Mouse (Mus musculus): ENCODE data around the gene Slc22a8.

The Slc22a8 gene

DNA sequence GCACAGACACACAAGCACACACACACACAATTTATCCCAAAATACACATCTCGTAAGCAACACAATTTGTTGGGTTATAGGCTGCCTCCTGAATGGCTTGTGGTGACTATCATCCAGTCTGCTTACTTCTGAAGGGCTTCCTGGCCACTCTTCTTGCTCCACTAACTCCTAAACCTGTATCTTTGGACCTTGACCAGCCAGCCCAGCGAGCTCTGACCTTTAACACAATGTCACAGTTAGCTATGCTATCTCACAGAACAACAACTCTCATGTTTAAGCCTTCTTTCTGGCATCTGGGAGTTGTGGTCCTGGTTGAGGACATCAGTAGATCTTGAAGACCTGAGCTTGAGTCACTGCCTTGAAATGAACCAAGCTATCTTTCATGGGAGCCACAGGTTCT, 8.2 kb downstream of the Slc22a8 start:
- DNase-seq (ENCODE audit: low spot score) = no peak

DNA sequence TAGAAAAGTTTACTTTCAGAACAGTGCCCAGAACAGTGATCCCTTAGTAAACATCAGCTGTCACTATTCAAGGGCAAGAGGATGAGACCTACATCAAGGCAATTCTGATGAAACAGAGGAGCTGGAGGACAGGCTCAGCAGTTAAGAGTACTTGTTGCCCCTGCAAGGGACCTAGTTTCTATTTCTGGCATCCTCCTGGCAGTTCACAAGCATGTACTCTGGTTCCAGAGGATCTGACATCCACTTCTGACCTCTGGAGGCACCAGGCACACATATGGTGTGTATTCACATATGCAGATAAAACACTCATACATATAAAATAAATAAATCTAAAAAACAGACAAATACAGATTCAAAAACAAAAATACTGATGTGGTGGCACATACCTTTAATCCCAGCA, 10.9 kb downstream of the Slc22a8 start:
- no peak for DNase-seq (ENCODE audit: low spot score)

DNA sequence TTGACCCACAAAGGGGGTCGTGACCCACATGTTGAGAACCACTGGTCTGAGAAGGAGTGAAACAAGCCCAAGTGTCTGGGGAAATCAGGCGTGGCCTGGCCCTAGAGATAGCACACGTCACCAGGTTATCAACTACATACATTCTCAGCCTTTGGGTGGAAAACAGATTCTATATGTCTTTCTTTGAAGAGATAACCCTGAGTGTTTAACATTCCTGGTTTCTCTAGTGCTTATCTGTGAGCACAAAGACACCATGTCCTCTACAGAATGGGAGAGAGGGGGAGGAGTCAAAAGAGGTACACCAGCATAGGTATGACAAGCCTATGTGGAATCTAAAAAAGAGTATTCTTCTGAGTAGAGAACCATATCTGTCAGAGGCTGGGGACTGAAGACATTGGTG, 11.9 kb downstream of the Slc22a8 start:
- no peak for DNase-seq (ENCODE audit: low spot score)

DNA sequence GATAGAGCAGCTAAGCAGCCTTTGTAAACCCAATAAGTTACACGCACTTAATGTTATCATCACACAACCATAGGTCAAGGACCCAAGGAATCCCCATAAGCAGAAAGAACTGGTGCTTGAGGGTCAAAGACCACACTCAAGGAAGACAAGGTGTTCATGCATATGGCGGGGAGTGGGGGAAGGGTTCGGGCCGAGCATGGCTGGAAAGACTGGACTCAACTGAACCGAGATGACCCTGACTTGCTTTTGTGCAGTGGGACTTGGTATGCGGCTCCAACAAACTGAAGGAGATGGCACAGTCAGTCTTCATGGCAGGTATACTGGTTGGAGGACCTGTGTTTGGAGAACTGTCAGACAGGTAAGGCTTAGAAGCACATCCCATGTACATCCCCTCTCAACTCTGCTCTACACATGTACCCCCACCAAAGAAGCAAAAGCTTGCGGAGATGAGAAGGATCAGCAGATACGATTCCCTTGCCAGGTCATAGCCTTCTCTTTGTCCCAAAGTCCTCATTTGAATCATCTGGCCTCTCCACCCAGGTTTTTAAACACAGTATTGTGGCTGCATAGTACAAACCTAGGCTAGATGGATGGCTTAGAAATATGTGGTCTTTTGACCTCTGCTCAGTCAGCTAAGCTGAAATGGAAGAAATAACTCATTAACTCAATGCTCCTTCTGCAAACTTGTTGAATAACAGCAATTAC, 13.6 kb downstream of the Slc22a8 start:
- DNase-seq (ENCODE audit: low spot score) = no peak

DNA sequence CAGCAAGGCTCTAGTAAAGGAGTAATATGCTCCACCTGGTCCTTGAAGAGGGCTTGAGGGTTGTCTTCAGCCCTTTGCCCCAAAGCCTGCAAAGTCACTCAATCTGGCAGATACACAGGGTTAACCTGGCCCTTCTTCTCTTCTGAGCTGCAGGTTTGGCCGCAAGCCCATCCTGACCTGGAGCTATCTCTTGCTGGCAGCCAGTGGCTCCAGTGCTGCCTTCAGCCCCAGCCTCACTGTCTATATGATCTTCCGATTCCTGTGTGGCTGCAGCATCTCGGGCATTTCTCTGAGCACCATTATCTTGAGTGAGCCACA, 14.1 kb downstream of the Slc22a8 start:
- no peak for DNase-seq (ENCODE audit: low spot score)

DNA sequence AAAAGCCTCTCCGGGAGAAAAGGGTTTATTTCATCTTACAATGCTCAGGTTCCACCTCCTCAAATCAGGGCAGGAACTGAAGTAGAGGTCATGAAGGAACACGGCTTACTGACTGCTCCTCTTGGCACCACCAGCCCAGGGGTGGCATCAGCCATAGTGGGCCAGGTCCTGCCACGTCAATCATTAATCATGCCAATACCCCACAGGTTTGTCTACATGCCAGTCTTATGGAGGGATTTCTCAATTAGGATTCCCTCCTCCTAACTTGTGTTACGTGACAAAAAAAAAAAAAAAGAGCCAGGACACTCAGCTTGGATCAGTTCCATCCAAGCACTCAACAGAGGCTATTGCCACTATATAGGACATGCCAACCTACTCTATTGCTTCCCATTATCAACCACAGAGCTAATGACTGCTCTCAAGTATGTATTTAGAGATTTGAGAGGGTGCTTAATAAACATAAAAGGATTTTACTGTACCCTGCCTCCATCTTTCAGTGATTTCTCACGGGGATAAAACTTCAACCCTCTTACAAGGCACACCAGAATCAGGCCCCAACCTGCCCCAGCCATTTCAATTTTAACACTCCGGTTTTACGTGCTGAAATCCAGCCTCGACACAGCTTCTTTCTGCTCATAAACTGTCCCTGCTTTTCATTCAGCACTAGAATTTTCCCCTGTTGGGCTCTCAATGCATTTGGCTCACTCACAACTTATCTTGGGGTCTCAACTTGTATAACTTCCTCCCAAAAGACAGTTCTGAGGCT, 20.5 kb downstream of the Slc22a8 start:
- no peak for DNase-seq (ENCODE audit: low spot score)

DNA sequence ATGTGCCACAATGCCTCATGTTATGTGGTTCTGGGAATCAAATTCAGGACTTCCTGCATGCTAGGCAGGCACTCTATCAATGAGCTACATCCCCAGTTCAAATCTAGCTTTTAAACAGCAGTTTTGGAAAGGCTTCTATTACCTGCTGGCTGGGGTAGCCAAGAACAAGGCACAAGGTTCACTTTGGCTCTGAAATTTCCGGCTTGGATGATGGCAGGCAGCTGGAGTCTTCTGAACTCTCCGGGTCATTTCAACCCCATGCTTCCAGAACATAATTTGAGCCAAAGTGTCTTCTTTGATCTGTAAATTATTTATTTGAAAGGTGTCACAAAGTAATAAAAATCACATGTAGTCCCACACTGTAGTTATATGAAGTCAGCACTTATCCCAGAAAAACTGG, 22.1 kb downstream of the Slc22a8 start:
- DNase-seq (ENCODE audit: low spot score) = no peak

DNA sequence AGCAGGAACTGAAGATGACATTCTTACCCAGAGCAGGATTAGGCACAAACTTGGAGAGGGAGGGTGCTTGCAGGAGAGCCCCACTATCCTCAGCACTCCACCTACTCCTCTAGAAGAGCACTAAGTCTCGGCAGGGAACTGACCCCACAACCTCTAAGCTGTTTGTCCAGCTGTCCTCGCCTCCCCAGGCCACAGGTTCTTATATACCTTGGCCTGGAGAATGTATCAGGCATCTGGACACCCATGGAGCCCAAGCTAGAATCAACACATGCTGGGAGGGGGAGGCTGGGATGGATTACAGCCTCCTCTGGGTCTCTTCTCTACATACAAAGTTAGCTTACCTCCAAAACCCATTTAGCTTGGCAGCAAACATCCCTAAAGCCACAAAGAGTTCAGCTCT, 23.3 kb downstream of the Slc22a8 start:
- no peak for DNase-seq (ENCODE audit: low spot score)

DNA sequence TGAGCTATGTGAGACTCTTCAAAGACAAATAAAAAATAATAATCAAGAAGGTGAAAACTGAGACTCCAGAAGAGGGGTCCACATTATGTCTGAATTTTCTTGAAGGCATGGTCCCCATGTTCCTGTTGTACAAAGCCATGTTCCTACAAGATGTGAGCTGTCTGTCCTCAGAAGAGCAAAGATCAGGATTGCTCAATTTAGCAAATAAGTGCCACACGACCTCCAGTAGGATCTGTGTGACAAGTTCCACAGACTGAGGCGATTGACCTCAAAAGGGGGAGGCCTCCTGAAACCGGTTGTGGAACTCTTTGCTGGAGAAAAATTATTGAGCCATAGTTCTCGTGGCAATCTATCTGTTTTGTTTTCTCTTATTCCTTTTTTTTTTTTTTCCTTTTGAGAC, 25.3 kb downstream of the Slc22a8 start:
- DNase-seq (ENCODE audit: low spot score) = no peak

DNA sequence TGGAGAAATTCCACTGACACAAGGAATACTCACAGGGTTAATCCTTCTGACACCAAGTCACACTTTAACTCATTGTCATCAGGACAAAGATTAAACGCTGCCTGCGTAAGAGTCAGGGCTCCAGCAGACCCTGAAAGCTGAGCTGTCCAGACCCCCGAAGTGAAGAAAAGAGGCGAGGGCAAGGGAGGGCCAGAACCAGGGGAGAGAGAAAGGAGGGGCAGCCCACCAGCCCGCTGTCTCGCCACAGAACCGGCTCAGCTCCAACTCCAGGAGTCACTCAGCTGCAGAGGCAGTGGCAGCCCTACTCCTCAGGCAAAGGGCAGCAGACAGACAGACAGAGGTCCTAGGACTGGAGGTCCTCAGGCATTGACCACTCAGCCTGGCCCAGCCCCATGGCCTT, 26.9 kb downstream of the Slc22a8 start, which contains the start of gene Slc22a6:
TSS of gene Slc22a6 (plus strand) at position 136 of the 400 bp plus-strand sequence.
- no peak for DNase-seq (ENCODE audit: low spot score)

DNA sequence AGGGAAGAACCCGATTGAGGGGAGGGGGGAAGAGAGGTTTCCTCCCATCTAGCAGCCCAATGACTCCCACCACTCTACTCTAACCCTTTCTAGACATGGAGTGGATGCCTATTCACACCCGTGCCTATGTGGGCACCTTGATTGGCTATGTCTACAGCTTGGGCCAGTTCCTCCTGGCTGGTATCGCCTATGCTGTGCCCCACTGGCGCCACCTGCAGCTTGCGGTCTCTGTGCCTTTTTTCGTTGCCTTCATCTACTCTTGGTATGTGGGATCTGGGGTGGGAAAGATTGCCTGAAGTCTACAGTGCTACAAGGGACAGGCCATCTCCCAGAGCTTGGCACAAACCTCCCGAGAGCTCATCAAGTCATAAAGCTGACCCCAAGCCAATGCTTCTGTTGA, 30.0 kb downstream of the Slc22a8 start:
- no peak for DNase-seq (ENCODE audit: low spot score)

DNA sequence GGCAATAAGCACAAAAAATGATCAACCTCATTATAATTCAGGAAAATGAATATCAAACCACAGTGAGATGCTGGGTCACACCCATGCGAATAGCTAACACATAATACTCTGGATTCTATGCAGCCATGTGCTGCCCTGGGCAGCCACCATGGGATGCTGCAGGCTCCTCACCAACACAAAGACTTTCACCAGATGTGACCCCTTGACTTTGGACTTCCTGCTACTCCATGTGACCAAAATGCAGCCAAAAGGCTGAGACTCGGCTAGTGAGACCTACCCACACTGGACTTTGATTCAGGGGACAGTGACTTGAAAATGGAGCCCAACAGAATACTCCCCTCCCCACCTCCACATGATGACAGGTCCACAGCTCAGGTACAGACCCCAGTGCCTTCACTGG, 39.2 kb downstream of the Slc22a8 start:
- no peak for DNase-seq (ENCODE audit: low spot score)

DNA sequence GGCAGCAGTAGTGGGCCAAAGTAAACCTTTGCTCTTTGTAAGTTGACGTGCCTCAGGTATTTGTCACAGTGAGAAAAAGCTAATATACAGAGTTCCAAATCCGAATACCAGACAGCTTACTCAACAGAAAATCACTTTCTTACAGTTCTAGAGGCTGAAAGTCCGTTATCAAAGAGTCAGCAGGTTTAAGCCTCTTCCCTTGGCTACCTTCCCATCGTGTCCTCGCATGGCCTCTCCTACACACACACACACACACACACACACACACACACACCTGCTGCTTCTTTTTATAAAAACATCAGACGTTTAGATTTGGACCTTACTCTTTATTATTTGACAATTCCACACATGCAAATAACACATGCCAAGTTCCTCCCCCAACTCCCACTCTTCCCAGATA, 39.8 kb downstream of the Slc22a8 start:
- no peak for DNase-seq (ENCODE audit: low spot score)

DNA sequence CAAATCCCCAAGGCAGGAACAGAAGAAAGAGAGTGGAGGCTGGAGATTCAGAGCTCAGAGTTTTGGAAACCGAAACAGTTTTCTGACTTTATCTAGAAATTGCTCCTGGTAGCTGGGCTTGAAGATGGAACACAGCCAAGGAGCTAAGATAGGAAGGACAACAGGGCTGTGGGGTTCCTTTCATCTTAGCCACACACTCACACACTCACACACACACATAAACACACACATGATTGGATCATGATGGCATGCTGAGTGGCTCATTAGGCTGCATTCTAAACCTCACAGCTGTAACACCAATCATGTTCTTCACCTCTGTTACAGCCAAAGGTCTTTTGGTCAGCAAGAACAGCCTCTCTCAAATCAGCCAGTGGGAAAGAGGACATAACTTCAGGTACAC, 41.0 kb downstream of the Slc22a8 start:
- no peak for DNase-seq (ENCODE audit: low spot score)

DNA sequence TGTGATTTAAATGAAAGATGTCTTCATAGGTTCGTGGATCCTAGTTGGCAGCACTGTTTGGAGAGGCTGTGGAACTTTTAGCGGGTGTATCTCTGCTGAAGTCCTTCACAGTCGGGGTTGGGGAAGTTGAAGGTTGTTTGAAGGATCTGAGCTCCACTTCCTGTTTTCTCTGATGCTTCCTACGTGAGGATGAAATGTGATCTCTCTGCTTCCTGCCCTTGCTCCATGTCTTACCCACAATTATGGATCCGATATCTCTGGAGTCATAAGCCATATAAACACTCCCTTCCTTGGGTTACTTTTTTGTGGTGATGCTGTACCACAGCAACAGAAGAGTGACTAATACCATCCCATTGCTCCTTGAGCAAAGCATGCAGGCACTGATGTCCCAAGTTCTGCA, 51.0 kb downstream of the Slc22a8 start:
- no peak for DNase-seq (ENCODE audit: low spot score)

DNA sequence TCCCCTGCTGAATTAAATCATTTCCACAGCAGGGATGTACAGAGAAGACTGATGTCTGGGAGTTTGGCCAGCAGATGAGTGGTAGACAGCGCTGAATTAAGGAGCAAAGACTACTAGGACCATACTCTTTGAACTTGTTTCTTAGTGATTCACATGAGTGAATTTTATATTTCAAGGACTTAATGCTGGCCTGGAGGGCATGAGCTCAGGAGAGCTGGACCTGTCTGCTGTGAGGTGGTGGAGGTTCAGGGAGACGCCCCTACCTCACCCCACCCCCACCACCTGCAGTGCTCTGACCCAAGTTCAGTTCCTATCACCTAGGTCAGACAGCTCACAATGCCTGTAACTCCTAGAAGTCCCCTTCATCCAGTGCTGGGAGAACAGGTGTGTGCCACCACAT, 55.3 kb downstream of the Slc22a8 start:
- no peak for DNase-seq (ENCODE audit: low spot score)

DNA sequence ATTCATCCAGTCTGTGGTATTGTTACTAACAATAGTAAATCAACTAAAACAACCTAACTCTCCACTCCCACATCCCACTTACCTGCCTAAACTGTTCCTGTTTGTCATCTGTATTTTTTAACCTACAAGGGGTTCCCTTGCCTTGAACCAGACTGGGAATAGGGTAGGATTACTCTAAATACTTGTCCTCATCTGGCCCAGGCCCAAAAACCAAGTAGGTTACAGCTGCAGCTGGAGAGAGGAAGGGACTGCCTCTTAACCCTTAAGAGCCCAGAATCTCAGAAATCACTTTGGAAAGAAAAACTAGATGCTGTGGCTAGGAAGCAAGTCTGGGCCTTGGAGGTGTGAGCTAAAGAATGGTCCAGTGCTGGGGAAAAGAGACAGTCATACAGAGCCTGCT, 64.8 kb downstream of the Slc22a8 start:
- no peak for DNase-seq (ENCODE audit: low spot score)

DNA sequence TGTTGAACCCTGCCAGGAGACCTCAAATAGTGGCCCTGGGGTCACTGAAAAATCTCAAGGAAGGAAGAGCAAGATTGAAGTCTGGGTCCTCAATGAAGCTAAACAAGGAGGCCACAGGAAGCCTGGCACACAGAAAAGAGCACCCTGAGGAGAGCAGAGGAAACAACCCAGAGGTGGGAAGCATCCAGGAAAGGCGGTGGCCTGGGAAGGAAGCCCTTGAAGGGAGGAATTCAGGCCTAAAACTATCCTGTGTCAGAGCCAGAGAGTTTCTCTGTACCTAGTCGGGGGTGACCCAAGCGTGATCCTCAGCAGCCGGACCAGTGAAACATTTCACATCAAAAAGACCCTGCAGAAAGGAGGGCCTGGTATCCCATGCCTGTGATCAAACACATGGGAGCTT, 65.3 kb downstream of the Slc22a8 start:
- no peak for DNase-seq (ENCODE audit: low spot score)
